Mouse (Mus musculus) kidney, postnatal 10 days (tissue): ENCODE data around the gene S1pr4.

Experiments used
- DNase-seq: peaks from one replicate; pipeline ENCODE4 v3.0.0; 2021; ENCODE audit warnings: mixed read lengths

The S1pr4 gene

DNA sequence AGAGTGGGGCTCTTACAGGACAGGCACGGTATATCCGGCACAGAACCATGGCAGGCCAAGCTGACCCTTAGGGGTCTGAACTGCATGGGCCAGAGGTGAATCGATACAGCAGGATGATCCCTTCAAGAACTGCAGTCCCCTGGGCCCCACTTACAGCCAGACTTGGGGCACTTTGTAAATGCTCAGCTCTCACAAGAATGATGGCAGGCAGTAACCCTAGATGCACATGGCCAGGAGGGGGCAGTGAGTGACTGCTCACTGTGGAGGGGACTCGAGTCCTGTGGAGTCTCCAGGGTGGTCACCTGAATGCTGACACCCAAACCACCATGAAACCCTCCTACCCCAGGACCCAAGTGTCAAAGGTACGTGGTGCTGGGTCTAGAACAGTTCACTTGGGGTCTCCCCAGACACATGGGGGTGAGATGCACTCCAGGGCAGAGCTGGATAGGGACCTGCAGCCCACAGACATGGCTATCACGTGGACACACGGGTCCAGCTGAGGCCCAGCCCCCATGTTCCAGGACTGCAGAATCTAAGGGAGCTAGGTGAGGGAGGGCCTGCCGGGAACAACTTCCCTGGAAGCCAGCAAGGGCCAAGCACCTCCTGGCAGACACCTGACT, 6.2 kb downstream of the S1pr4 start:
- no peak for DNase-seq

DNA sequence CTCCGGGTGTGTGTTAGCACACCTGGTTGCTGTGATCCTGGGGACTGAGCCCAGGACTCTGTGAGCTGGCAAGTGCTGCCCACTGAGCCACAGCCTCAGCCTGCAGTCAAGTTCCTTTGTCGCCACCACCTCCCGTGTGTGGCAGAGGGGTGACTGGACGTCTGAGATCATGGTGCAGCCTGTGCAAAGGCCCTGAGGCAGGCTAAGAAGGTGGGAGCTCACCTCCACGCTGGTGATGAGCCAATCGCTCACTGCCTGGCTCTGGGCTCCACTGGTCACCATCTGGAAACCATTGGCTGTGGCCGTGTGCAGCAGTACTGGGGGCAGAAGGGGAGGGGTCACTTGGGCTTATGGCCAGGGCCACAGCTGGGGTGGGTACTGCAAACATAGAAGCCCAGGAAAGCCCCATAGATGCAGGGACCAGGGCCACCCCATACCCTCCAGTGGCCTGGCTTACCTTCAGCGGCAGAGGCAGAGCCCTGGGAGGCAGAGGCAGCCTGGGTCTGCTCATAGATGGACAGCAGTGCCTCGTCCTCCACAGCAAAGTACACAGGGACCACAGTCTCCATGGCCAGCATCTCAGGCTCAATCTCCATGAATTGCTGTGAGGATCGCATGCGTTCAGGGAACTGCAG, 7.2 kb downstream of the S1pr4 start:
- DNase-seq = no peak

GRCm38 (mm10) chr10:81491018-81491417, 8.9 kb downstream of the S1pr4 start:
- DNase-seq = no peak

- DNase-seq = no peak
These were observed 10.0 kb downstream of the S1pr4 start for GRCm38 (mm10) chr10:81489941-81490340.

GRCm38 (mm10) chr10:81488081-81488480, 11.9 kb downstream of the S1pr4 start:
- DNase-seq = no peak

DNA sequence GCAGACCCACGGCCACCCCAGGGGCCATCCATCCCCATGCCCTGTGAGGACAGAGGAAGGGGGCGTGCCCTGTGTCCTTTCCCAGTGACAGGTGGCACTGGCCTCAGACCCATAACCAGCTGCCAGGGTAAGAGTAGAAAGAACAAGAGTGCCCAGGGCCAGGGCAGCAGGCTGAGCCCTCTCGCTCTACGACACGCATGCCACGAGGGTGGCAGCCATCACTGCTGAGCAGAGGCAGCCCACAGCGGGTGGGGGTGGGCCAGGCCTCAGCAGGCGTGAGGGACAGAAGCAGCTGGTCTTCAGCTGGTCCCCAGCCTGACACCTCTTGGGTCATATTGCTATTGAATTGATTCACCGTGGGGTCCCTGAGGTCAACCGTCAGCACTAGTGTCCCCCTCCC, 13.4 kb downstream of the S1pr4 start:
- DNase-seq = no peak

DNA sequence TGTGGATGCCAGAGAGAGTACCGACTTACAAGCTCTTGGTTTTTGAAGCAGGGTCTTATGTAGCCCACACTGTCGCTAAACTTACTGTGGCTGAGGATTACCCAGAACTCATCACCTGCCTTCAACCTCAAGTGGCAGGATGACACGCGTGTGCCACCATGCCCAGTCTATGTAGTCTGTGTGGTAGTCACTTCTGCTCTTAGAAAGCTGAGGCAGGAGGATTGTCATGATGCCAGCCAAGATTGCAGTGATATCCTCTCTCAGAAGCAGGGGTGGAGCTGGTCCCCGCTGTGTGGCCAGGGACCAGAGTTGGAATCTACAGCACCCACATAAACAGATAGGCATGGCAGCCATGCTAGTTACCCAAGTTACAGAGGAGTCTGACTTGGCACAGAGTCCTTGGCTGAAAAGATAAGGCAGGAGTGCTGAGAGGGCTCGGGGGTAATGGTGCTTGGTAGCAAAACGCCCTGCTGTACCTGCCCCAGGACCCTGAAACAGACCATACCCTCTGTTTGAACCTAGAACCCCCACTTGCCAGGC, 14.4 kb downstream of the S1pr4 start:
- DNase-seq = no peak

DNA sequence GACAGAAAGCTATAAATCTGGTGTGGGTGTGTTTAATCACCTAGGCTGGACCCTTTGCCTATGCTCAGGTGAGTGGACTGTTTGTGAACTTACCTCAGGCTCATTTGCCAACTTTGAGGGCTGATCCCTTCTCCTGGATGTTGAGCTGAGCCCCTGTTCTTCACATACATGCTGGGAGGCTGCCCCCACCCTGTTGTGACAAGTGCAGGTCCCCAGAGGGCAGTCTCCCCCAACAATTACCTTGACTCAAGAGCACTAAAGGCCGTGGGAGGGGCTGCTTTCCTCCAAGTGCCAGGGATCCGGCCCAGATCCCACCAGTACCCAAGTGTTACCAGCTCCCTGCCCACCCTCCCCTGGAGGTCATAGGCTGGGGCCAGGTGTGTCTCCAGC, 14.9 kb downstream of the S1pr4 start:
- no peak for DNase-seq

DNA sequence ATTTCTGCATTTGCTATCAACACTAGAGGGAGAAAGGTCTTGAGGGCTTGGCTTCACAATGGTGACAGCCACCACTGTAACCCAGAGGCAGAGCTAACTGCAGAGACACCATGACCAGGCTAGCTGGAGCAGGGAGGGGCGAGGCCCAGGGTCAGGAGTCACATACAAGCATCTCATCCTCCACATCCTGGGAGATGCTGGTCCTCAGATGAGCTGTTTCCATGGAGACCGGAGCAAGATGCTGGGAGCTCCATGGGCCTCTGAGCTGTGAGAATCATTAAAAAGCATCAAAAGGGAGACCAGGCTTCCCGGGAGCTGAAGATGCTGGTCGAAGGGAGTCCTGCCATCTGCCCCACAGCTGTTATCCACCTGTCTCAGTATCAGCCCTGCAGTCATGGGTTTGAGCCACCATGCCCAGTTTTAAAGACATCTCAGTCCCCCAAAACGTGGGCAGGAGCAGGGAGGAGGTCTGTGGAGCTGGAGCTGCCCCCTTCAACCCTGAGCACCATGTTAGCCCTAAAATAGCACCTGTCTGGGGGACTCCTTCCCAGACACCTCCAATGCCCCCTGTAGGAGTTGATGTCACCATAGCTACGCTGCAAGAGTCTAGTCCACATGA, 15.4 kb downstream of the S1pr4 start:
- DNase-seq = no peak

DNA sequence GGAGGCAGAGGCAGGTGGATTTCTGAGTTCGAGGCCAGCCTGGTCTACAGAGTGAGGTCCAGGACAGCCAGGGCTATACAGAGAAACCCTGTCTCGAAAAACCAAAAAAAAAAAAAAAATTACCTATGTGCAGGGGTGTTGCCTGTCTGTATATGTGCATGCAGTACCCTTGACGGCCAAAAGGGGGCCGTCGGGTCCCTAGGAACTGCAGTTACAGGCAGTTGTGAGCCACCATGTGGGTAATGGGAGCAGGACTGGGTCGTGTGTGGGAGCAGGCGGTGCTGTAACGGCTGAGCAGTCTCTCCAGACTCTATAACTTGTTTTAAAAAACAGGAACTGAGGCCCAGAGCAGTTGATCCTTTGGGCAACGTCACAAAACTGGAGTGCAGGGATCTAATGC, 15.9 kb downstream of the S1pr4 start:
- DNase-seq = peak; percentile 53

GRCm38 (mm10) chr10:81482533-81482889, 17.4 kb downstream of the S1pr4 start, which contains the start of gene Celf5:
TSS of gene Celf5 (minus strand) at chr10:81482709.
- DNase-seq = peak; percentile 67

DNA sequence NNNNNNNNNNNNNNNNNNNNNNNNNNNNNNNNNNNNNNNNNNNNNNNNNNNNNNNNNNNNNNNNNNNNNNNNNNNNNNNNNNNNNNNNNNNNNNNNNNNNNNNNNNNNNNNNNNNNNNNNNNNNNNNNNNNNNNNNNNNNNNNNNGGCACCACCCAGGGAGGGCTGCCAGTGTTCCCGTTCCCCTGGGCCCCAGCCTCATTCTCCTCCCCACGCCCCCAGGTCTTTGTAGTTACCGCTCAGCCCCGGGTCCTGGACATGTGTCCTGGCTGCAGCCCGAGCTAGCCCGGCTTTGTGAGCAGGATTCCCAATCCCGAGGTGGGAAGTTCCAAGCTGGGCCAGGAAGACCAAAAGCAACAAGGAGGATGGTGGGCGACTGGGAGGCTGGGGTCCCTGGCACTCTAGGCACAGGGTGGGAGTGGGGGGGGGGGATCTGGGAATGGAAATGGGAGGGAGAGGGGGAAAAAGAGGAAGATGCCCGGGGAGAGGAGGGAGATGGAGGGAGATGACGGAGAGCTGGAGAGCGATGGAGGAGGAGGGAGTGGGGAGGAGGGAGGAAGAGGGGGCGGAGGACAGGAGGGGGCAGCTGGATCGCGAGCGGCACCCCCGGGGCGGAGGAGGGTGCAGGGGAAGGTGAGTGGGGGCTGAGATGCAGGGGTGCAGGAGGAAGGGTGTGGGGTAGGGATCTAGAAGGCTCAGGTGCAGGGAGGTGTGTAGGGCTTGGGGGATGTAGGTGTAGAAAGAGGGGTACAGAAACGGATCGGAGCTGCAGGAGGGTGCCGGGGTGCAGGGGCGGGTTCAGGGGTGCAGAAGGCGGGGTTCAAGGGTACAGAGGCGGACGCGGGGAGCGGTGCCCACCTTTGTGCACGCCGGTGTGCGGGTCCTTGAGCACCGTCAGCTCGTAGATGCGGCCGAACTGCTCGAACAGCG, 18.1 kb downstream of the S1pr4 start:
- DNase-seq = no peak

DNA sequence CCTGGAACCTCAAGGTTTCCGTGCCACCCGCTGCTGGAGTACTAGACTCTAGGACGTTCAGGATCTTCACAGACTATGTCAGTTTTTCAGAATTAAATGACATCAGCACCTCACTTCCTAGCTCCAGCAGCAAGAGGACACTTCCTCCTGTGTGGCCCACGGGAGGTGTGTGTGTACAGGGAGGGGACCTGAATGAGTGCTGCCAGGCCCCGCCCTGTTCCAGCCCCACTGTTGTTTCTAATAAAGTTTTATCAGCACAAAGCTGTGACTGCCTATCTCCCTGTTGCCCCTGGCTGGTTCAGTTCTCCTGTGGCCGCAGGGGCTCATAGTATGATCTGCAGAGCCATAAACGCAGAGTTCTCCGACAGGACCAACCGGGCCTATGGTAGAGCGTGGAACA, 25.5 kb downstream of the S1pr4 start:
- DNase-seq = no peak

DNA sequence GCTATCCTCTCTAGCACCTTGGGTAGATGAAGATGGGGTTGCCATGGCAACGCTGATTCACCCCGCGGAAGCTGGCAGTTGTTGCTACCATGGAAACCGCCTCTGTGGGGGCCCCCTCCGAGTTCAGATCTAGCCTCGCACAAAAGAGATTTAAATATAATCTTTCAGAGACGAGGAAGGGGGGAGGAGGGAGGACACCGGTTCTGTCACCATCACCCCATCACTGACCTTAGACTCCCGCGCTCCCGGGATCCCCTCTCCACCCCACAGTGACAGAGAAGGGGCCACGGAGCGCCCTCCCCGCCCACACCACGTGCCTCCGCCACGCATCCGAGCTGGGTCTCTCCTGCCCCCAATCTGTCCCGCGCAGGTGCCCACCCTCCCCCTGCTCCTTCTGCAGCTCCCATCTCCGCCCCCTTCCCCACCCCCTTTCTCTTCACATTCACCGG, 26.9 kb downstream of the S1pr4 start:
- no peak for DNase-seq

DNA sequence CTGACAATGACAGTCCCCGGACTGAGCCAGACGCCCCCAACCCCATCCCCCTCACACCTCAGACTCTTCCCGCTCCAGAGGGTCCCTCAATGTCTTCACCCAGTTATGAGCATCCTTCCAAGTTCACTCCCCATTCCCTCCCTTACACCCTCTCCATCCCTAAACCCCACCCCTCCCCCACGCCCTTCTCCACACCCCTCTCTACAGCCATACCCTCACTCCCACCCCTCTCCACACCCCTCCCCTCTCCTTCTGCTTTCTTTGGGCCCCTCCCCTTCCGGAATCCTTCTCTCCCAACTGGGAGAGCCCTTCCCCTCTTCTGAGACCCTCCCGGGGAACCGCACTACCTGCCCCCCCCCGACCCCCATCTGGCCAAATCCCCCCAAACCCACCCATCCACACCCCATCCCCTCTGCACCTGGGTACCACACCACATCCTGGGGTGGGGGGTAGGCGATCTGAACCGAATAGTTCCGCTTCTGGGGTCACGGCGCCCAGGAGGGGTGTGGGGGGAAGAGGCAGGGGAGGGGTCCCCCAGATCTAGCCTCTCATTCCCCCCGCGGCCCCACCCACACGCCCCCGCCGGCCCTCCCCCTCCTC, 27.4 kb downstream of the S1pr4 start:
- no peak for DNase-seq

GRCm38 (mm10) chr10:81470454-81470853, 29.5 kb downstream of the S1pr4 start:
- DNase-seq = no peak

GRCm38 (mm10) chr10:81469253-81469652, 30.7 kb downstream of the S1pr4 start:
- DNase-seq = no peak

DNA sequence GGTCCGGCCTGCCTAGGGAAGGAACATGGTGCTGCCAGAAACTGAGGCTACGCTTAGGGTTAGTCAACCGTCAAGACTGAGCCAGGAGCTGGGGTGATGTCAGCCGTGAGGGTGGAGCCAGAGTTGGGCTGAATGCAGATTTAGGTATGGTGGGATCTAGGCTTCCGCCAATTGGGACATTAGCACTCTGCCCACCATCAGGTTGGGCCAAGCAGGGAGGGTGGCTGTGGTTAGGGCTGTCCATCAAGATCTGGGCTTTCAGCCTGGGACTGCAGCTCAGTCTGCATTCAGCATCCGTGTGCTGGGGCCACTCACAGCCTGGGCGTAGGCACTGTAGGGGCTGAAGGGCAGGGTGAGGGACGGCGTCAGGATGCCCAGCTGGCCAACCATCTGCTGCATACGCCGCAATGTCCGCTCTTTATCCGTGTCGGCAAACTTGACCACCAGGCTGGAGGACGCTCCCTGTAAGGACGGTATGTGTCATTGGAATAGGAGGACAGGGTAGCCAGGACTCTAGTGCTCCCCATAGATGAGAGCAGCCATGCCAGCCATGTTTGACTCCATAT, 32.2 kb downstream of the S1pr4 start:
- peak; percentile 5 for DNase-seq

DNA sequence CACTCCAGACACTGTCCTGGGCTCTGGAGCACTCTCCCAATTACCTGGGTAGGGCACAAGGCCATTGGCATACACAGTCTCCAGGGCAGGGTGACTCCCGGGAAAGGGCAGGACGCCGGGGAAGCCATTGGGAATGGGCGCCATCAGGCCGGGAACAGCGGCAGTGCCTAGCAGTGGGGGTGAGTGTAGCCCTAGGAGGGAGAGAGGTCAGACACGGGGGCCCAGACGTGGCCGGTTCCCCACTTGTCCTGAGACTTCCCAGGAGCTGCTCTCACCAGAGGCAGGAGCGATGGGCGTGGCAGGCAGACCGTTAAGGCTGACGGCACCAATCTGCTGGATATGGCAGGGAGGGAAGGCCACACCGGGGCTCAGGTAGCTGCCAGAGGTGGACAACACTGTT, 33.1 kb downstream of the S1pr4 start:
- DNase-seq = peak; percentile 10

DNA sequence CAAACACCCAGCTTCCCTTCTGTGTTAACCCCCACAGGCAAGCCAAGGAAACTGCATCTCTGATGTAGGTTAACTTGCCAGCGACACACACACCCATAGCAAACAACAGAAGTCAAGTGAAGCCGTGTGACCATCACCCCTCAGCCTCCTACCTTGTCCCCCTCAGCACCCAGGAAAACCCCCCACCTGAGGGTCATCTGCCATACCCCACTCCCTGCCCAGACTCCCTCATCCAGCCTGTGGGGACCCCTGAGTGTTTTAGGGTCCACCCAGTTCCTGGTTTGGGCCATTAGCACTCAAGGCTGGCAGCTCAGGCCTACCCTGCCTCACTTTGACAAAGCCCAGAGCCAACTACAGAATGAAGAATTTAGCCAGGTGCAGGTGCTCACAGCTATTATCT, 33.9 kb downstream of the S1pr4 start:
- peak; percentile 4 for DNase-seq

DNA sequence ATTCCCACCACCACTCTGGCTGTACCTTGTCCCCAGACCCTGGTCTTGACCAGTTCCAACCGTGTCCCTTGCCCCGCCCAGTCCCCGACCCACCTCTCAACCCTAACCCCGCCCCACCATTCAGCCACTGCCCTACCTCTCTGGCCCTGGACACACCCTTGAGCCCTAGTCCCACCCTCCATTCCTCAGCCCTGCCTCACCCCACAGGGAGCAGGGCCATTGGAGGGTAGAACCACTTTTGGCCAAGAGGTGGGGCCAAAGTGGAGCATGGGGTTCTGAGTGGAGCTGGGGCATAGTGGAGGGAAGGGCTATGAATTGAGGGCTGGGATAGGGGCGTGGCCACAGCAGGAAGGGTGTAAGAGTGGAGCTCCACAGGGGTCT, 34.7 kb downstream of the S1pr4 start:
- peak; percentile 22 for DNase-seq
